Mouse (Mus musculus) testis, postnatal 10 days (tissue): ENCODE data around the gene Ints2.

Experiments
- DNase-seq: peaks from one replicate; pipeline ENCODE4 v3.0.0; 2021; ENCODE audit warnings: low spot score

Gene Ints2

GRCm38 (mm10) chr11:86170743-86171142 lies 86.6 kb downstream of the Ints2 start:
- DNase-seq: no peak
